Mouse (Mus musculus): ENCODE data around the gene Rnf130.

Gene Rnf130

GRCm38 (mm10) chr11:50145529-50145928, 120.4 kb downstream of the Rnf130 start:
- no peak for DNase-seq

- DNase-seq: no peak
These were observed 121.0 kb downstream of the Rnf130 start for GRCm38 (mm10) chr11:50146121-50146520.

- no peak for DNase-seq
These were observed 122.3 kb downstream of the Rnf130 start for GRCm38 (mm10) chr11:50147267-50147957.

GRCm38 (mm10) chr11:50147958-50148476, 122.9 kb downstream of the Rnf130 start:
- no peak for DNase-seq

- DNase-seq: peak; percentile 35 to 42
These were observed 124.1 kb downstream of the Rnf130 start for GRCm38 (mm10) chr11:50149200-50149599.

- DNase-seq: no peak
These were observed 124.5 kb downstream of the Rnf130 start for GRCm38 (mm10) chr11:50149603-50150150.

- DNase-seq: no peak
These were observed 126.2 kb downstream of the Rnf130 start for GRCm38 (mm10) chr11:50151374-50151773.

- peak in 1 of 2 experiments; percentile 46 for DNase-seq
These were observed 129.0 kb downstream of the Rnf130 start for GRCm38 (mm10) chr11:50154166-50154565.
